Mouse (Mus musculus) urinary bladder, postnatal 14 days (tissue): ENCODE results near the gene Ercc6l.

ENCODE experiments used
- DNase-seq: peaks from one replicate; pipeline ENCODE4 v3.0.0; 2021; ENCODE audit warnings: low spot score

Ercc6l gene

DNA sequence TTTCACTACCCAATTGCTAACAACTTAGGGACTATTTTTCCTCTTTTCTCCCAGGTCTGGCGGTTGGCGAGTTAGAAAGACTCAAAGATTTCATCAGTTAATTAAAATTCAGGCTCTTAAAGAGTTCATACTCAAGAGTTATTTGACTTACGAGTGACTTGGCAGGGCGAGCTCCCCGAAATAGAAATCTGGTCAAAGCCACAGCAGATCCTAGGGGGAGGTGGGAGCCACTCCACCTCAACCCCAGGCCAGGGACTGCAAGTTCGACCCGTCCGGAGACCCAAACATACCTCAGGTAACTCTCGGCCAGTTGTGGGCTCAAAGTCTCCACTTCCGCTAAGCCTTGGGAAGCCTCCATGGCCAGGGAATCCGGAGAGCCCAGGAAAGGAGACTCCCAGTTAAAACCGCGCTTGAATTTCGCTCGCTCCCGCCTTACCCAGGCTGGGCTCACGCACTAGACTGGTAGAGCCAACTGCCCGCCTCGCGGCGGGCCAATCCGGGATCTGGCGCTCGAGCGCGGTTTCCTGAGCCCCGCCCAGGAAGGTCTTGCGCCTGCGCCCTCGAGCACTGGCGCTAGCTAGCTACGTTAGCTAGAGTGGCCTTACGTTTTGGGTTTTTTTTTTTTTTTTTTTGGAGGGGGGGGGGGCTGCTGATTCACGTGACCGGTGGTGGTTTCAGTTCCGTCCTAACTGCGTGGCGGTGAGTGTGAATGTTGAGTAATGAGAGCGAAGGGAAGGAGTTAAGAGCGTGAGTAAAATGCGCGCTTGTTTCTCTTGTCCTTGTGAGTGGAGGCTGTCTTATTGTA lies at the start of gene Ercc6l:
Gene Ercc6l (minus strand): TSS at position 474 of the 805 bp plus-strand sequence.
- peak; percentile 92 for DNase-seq

DNA sequence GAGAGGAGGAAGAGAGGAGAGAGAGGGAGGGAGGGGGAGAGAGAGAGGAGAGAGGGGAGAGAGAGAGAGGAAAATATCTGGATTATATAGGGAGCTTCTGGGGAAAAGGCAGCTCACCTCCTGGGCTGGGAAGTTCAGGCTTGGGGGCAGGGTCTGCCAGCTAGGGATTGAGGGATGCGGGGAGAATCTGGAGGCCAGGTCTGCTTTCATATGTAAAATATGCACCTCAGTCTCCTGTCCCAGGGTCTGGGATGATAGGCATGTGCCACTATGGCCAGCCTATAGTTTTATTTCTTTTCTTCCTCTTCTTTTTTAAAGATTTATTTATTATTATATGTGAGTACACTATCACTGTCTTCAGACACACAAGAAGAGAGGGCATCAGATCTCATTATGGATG lies 33.9 kb upstream of the Ercc6l start:
- no peak for DNase-seq

DNA sequence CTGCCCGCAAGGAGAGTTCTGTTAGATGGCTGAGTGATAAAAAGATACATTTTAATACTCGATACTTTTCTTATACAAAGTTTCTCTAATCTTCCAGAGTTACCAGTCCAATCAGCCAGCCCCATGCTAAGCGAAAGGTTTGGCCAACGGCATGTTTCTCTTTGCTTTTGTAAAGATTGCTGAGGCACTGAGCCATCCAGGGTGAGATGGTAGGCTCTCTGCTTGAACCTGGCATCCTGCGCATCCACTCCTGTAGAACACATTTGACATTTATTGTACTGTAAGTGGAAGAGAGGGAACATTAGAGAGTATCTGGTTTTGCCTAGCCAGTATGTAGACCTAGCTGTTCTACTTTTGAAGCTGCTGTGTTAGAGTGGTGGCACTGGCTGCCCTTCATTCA lies 32.7 kb upstream of the Ercc6l start:
- no peak for DNase-seq

DNA sequence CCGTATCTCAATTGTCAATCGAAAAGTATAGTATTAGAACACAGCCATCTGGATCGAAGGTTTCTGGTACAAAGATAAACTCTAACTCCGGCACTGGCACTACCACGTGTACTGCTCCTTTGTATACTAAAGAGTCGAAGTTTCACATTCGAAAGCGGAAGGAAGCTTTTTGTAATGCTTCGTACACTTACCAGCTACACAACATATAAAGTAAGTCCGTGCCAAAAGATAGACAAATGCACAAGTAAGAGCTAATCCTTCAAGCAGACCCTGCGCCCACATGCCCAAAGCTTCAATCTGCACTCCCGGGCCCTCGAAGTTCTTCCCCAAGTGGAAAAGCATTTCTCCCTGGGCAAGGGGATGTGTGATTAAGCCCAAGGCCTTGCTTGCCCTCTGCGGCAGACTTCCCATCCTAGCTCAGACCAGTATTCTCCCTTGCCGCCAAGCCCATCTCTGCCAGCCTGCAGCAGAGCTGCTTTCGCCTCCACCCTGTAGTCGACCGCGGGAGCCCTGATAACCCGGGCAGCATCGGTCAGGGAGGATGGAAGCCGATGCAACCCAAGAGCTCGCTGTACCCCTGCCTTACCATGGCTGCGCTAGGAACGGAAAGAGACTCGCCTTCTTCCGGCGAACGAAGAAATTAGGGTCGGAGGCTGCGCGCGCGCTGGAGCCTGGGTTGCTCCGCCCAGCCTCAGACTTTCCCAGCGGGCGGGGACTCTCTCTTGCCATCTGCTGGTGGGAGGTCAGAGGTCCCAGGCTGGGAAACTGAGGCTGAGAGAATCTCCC lies 32.0 kb upstream of the Ercc6l start, which contains the start of gene Rps4x:
Gene Rps4x (minus strand): TSS at position 683 of the 786 bp plus-strand sequence.
- peak; percentile 79 for DNase-seq

DNA sequence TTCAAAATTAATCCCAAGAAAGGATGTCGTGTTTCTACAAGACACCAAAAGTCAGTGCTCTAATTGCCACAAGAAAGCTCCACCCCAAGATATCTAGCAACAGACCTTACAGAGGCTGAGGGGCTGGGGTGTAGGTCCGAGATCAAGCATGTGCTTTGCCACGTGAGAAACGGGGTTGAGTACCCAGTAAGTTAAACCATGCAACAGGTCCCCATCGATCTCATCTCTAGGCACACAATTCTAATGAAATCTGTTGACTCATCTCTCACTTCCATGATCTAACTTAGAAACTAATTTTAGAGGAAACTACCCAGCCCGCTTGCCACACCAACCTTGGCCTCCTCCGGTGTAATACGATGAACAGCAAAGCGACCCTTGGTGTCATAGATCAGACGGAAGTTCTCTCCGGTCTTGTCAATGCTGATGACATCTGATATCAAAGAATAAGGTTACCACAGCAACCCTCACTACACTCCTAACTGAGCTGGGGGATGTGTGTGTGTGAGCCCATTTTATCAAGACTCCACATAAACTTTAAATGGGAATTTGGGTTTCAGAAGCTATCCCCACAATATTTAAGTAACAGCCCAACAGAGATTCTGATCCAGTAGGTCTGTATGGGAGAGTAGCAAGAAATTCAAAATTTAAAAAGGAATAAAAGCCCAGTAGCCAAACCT lies 30.3 kb upstream of the Ercc6l start:
- no peak for DNase-seq

DNA sequence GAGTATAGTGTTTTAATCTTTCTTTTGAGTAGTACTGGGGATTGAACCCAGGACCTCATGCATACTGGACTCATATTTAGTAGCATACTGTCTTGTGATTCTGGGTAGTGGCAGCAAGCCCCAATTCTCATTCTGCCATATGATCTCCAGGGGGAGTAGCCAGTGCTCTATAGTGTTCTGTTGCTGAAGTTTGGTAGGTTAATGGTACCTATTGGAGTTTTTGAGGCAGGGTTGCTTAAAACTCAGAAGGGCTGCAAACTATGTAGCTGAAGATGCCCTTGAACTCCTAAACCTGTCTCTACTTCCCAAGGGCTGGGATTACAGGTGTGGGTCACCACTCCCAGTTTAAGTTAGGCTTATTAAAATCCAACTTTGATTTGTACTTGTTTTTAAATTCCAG lies 25.7 kb upstream of the Ercc6l start:
- no peak for DNase-seq

DNA sequence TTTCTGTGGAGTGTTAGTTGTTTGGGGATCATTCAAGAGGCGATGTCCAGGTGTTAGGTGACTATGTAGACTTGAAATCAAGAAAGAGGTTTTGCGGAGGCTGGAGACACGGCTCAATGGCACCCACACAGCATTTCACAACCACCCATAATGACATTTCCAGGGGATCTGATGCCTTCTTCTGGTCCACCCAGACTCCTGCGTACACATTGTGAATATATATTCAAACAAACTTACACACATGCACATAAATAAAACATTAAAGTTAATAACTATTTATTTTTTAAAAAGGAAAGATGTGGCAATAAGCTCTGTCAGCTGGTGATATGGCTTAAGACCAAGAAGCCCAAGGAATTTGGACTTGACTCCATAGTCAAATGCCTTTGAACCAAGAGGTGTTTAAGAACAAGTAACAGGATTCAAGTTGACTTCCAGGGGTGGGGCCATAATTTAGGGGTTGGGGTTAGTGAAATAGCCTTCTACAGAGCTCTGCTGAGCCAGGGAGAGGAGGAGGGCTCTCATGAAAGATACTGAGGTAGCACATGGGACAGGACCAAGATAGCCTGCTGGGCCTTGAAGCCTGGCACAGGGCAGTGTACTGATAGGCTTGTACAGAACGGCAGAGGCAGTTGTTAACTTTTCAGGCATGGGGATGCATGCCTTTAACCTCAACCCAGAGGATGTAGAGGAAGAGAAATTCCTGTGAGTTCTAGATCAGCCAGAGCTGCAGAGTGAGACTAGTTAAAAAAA lies 18.8 kb upstream of the Ercc6l start:
- DNase-seq, result no peak

DNA sequence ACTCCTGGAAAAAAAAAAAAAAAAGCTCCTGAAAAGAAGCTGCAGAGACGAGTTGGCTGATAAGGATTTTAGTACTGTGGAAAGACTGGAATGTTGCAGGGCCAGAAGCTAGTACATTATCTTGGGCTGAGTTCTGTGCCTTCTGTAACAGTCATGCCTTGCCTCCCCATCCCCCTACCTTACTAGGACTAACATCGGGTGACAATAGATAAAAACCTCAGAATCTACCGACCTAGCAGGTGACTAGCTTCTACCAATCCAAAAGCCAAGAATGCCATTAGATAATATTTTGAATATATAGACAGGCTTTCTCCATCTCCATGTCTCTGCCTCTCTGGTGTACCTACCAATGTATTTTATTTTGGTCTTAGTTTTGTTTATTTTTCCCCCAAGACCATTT lies 14.0 kb upstream of the Ercc6l start:
- no peak for DNase-seq

DNA sequence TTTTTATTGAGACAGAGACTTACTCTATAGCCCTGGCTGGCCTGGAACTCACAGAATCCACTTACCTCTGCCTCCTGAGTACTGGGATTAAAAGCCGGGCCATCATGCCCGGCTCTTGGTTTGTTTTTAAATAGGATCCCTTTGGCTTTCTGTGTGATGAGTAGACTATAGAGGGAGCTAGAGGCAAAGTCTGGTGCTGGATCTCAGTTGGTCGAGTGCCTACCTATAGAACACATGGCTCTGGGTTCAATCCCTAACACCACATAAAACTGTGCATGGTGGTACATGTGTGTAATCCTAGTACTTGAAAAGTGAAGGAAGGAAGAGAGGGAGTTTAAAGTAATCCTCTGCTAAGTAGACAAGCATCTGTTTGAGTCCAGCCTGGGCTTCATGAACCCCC lies 13.2 kb upstream of the Ercc6l start:
- no peak for DNase-seq

DNA sequence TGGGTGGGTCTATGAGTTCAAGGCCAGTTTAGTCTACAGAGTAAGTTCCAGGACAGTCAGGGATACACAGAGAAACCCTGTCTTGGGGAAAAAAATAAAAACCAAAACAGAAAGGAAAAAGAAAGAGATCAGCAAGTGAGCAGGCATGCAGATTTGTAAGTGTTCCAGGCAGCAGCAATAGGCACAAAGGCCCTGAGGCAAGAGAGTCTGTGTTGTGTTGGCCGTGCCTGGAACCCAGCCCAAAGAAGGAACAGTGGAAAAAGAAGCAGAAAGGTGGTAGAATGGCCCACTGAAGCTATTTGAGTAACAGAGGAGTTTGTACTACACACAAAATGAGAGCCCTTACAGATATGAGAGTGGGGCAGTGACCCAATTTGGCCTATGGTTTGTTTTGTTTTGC lies 12.8 kb upstream of the Ercc6l start:
- DNase-seq, result no peak

DNA sequence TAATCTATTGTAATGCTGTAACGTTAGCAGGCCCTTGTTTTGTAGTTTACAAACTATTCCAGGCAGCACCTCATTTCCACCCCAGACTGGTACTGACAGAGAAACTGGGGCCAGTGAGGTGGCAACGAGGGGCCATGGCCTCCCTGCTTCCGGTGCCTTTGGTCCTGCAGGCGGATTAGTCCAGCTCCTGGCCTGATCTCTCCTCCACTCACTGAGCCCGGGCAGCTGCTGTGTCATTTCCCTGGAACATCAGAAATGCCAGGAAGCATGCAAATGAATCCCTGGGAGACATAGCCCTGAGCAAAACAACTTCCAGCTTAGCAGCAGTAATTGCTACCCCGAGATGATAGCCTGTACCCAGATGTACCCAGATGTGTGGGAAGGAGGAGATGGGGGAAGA lies 10.1 kb upstream of the Ercc6l start:
- DNase-seq, result no peak

DNA sequence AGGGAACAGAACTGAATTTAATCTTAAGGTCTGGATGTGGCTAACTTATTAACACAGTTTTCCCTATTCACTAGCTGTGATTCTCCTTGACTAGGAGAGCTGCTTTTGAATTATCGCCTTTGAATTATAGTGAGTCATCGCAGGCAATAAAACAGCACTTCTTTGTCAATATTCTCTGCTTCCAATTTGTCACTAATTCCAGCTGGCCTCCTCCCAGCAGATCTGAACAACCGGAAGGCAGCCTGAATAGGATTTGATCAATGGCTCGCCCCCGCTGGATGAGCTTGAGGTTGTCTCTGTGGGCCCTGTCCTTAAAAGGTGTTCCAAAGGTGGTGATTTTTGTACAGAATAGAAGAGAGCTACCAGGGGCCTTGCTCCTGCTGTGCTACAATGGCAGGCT lies 9.6 kb upstream of the Ercc6l start:
- DNase-seq, result no peak

DNA sequence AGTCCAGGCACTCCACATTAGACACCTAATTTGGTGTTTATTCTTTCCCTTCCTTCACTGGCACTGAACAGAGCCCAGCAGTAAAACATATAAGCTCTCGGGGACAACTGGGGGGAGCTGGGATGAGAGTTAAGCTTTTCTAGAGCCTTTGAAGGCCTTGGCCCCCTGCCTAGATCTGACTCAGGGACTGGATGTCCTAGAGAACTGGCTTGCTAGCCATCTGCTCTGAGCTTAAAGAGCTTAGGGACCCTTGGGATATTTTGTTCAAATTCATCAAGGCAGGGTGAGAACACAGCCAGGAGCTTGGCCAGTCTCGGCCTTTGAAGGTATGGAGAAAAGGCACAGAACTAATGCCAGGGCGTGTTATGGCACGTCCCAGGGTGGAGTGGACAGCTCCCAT lies 6.6 kb upstream of the Ercc6l start:
- peak; percentile 41 for DNase-seq

DNA sequence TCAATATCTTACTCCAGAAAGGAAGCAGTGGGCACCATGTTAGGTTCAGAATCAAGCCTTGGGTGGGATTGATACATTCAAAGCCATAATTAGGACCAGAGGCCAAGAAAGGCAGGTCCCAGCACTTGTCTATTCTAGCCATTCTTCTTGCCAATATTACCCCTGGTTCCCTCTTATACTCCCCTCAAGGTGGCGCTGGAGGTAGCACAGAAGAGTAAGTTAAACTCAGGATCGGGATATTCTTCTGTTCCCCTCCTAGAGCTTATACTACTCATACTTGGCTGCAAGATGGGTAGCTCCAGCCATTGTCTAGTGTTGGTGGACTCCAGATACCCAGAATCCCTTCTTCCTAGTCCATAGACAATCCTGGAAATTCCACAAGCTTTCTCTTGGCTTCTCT lies 6.2 kb upstream of the Ercc6l start:
- DNase-seq, result no peak

DNA sequence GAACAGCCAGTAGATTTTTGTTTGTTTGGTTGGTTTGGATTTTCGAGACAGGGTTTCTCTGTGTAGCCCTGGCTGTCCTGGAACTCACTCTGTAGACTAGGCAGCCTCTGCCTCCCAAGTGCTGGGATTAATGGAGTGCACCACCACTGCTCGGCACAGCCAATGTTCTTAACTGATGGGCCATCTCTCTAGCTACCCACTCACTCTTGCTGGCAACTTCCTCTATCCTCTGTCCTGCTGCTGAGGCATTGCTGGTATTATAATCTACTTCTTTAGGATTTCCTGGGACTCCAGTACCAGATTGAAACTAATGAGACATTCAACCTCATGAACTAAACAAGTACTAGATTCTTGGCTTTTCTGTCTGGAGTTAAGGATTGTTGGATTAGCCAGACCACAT lies 3.6 kb upstream of the Ercc6l start:
- no peak for DNase-seq

DNA sequence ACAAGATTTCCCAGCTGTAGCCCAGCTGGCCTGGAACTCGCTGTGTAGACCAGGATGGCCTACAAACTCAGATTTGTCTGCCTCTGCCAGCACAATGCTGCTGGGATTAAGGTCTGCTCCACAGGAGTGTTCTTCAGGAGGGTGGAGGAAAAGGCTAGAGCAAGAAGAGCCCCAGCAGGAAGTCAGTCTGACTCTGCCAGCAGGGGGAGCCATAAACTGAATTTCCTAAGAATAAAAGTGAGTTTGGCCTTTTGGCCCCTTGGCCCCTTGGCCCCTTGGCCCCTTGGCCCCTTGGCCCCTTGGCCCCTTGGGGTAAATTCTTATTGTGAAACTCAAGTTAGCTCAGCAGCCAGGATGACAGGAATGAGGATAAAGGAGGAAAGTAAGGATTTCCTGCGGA lies 2.9 kb upstream of the Ercc6l start:
- peak; percentile 20 for DNase-seq

DNA sequence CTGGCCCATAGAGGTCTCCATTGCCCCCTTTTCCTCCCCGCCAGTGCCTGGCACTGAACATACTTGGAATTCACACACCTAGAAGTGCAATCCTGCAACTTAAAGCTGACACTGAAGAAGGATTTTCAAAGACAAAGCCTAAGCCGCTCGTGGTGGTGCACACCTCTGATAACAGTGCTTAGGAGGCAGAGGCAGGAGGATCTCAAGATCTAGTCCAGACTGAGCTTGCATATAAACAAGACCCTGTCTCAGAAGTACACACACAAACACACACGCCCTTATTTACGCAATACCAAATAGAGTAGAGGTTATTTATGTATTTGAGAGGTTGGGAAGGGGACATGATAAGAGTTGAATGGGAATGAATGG lies 516 bp upstream of the Ercc6l start:
- no peak for DNase-seq

DNA sequence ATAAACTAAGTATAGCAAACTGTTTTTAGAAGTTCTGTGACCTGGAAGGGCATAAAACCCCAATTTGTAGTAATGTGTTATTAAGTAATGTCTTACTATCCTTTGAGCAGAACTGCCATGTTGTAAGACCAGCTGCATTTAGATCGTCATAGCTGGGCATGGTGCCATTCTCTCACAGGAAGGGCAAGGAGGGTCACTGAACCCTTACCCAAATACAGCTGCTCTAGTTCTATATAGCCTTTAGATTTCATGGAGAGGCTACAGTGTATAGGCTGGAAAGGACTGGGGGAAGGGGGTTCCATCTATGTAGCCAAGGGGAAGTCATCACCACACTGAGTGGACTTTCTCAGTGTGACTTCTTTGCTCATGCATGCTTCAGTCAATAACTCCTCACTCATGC lies 15.7 kb downstream of the Ercc6l start:
- DNase-seq, result no peak

DNA sequence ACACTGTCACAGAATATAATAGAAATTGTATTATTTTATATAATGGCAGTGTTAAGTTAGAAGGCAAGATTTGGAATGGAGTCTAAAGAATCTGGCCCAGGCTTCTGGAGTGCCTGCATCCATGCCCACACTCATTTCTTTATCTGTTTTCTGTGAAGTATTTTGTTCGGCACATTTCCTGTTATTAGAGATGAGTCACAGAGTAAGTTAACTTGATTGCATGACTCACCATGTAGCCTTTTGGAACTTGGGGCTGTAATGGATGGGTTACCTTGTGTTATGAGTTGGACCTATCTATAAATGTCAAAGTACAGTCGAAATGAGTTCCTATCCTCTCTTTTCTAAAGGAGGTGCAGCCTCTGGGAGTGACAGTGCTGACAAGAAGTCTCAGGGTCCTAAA lies 35.6 kb downstream of the Ercc6l start:
- no peak for DNase-seq

DNA sequence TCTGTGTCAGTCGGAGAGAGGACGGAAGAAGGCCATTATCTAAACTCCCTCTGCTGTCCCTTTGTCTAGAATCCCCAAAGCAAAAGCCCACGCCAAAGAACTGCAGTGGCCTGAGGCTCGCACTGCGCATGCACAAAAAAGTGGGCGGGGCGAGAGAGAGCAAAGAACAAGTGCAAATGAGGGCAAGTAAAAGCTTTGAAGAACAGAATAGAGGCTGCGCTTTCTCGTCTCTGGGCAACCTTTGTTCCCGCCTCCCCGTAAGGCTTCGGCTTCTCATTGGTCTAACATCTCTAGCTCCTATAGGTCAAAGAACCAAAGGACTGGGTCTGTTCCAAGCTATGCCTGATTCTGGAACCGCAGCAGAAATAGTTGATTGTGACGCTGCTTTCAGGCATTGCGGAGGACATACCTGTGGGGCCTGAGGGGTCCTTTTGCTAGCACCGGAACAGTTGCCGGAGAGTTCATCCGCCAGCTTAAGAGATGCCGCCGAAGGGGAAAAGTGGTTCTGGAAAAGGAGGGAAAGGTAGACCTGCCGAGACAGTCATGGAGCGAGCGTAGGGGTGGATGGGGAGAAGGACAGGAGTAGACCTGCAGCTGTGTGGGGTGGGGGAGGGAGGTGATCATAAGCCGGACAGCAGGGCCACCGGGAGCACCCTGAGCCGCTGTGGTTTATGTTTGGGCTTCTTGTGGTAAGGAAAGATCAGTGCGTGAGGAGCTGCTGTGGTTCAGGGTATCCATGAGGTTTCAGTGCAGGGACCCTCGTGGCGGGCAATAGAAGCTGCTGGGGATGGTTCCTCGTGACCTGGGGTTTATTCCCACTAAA lies 37.6 kb downstream of the Ercc6l start, which contains the start of gene Pin4:
Gene Pin4 (plus strand): TSS at position 406 of the 823 bp plus-strand sequence.
- peak; percentile 91 for DNase-seq

DNA sequence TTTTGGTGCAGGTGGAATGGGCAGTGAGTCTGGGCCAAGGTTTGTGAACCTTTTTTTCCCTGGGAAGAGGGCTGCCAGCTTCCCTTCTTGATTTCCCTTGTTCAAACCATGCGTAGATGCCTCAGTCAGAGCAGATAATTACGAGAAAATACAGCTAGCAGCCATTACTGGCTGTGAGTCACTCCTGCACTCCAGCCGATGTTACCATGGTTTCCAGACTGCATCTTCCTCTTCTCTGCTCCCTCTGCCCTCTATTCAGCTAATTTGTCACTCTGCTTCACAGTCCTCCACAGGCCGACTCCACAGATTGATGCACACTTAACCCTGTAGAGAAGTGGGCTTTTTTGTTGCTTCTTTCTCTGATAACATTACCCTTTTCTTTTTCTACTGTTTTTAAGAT lies 41.2 kb downstream of the Ercc6l start:
- no peak for DNase-seq
